Comparison of ENCODE assay signal across 29 mouse cellular contexts in genomic region chr9:72649781-72650180, GRCm38 (mm10). TPM values are rescaled to one million over a fixed set of nuclear protein-coding genes. Genes with fewer than 3 reads are reported as not detected.
DNase-seq lines count a peak whose midpoint lies in the region; ATAC-seq and TF ChIP-seq lines count a peak whose summit lies in the region.
"Had no signal": no experiment of that assay in that cellular context is flagged by ENCODE, and none has a peak within 500 bp of the region (broad histone marks: within the 10 kb centered on the region; RNA-seq: fewer than 3 reads in every experiment).

No protein-coding gene starts in this region.

- TF ChIP-seq CTCF in lung, postnatal 0 days (IDR thresholded peaks at IDR 0.05), result no peak

- no peak overlapping the region for H3K27ac ChIP-seq in lung, postnatal 0 days (ENCODE audit: low read length)
- peak overlapping the region; percentile 81 for H3K27ac ChIP-seq in embryonic facial prominence, embryonic 14.5 days (replicated peaks; ENCODE audit: low read depth, low read length)
- no peak overlapping the region for H3K27ac ChIP-seq in kidney, embryonic 15.5 days
- H3K27ac ChIP-seq: forebrain, embryonic 10.5 days; gastrocnemius, adult 2 months; heart, adult 2 months; hindbrain, embryonic 13.5 days; liver, embryonic 15.5 days; neural tube, embryonic 12.5 days; stomach, embryonic 15.5 days had no signal

- peak; percentile 74 for DNase-seq in lung, postnatal 0 days (ENCODE audit: low spot score)
- DNase-seq in lung, postnatal 25 days (ENCODE audit: low spot score), result no peak
- peak; percentile 64 for DNase-seq in Muller cell, postnatal 12 days (ENCODE audit: inconsistent ontology term)
- peak; percentile 75 for DNase-seq in embryonic facial prominence, embryonic 14.5 days (ENCODE audit: low spot score)
- no peak for DNase-seq in gastrocnemius, postnatal 10 days
- DNase-seq in spleen, postnatal 36 days (ENCODE audit: low spot score in 2 of 2), result no peak
- DNase-seq: cerebellum, adult 8-10 months; cerebellum, postnatal 36 days; embryo, embryonic 11 days; gastrocnemius, adult 2 months; heart, adult 2 months; heart, postnatal 4 days; kidney, adult 8-10 months; kidney, postnatal 10 days; lung, postnatal 14 days; right cerebral cortex, adult 18-20 months; thymus, postnatal 14 days had no signal

- no peak overlapping the region for H3K4me2 ChIP-seq in lung, postnatal 0 days (replicated peaks; ENCODE audit: low read depth, low read length)
- H3K4me2 ChIP-seq in embryonic facial prominence, embryonic 14.5 days (ENCODE audit: low read depth, low read length), result no peak overlapping the region
- no peak overlapping the region for H3K4me2 ChIP-seq in kidney, embryonic 15.5 days
- H3K4me2 ChIP-seq: heart, embryonic 12.5 days; hindbrain, embryonic 13.5 days; liver, embryonic 15.5 days; midbrain, embryonic 11.5 days; neural tube, embryonic 12.5 days; stomach, embryonic 15.5 days had no signal

- 12% methylated on average over 2 of the region's 2 CpGs for WGBS in lung, postnatal 0 days
- 33% methylated on average over 2 of the region's 2 CpGs for WGBS in embryonic facial prominence, embryonic 14.5 days
- 61% methylated on average over 2 of the region's 2 CpGs for WGBS in kidney, embryonic 15.5 days

- H3K4me3 ChIP-seq in lung, postnatal 0 days (ENCODE audit: low read depth, low read length), result no peak overlapping the region
- no peak overlapping the region for H3K4me3 ChIP-seq in embryonic facial prominence, embryonic 14.5 days (ENCODE audit: low read depth, low read length)
- H3K4me3 ChIP-seq in kidney, embryonic 15.5 days (replicated peaks), result no peak overlapping the region
- H3K4me3 ChIP-seq: forebrain, embryonic 10.5 days; gastrocnemius, adult 2 months; heart, adult 2 months; heart, embryonic 12.5 days; hindbrain, embryonic 13.5 days; liver, embryonic 15.5 days; neural tube, embryonic 12.5 days; stomach, embryonic 15.5 days had no signal

- 0 out of 2 replicates have a peak, but pooled peaks cover 7% of the 10 kb centered on the region for H3K4me1 ChIP-seq in lung, postnatal 0 days (ENCODE audit: insufficient read depth, low read depth, low read length)
- H3K4me1 ChIP-seq in embryonic facial prominence, embryonic 14.5 days (ENCODE audit: control insufficient read depth, insufficient read depth, low read length), result peaks cover 24% of the 10 kb centered on the region
- H3K4me1 ChIP-seq in kidney, embryonic 15.5 days, result peaks cover 19% of the 10 kb centered on the region

- no peaks in the 10 kb centered on the region for H3K9me3 ChIP-seq in lung, postnatal 0 days (ENCODE audit: low read length)
- no peaks in the 10 kb centered on the region for H3K9me3 ChIP-seq in embryonic facial prominence, embryonic 14.5 days (ENCODE audit: control insufficient read depth, low read length)
- no peaks in the 10 kb centered on the region for H3K9me3 ChIP-seq in kidney, embryonic 15.5 days (replicated peaks)
- H3K9me3 ChIP-seq: forebrain, embryonic 10.5 days; G1E; heart, embryonic 12.5 days; hindbrain, embryonic 13.5 days; liver, embryonic 15.5 days; neural tube, embryonic 12.5 days; stomach, embryonic 15.5 days had no signal

- H3K9ac ChIP-seq in lung, postnatal 0 days (replicated peaks; ENCODE audit: low read depth), result no peak overlapping the region
- H3K9ac ChIP-seq in embryonic facial prominence, embryonic 14.5 days (ENCODE audit: low read depth, low read length), result no peak overlapping the region
- no peak overlapping the region for H3K9ac ChIP-seq in kidney, embryonic 15.5 days
- H3K9ac ChIP-seq: heart, embryonic 12.5 days; hindbrain, embryonic 13.5 days; liver, embryonic 15.5 days; neural tube, embryonic 12.5 days; stomach, embryonic 15.5 days had no signal

- H3K27me3 ChIP-seq in lung, postnatal 0 days (replicated peaks; ENCODE audit: insufficient read depth, low read length), result no peaks in the 10 kb centered on the region
- no peaks in the 10 kb centered on the region for H3K27me3 ChIP-seq in embryonic facial prominence, embryonic 14.5 days (replicated peaks; ENCODE audit: control insufficient read depth, insufficient read depth, low read length)
- H3K27me3 ChIP-seq in kidney, embryonic 15.5 days, result no peaks in the 10 kb centered on the region
- H3K27me3 ChIP-seq: heart, embryonic 12.5 days; hindbrain, embryonic 13.5 days; neural tube, embryonic 12.5 days; stomach, embryonic 15.5 days had no signal

- H3K36me3 ChIP-seq in lung, postnatal 0 days (ENCODE audit: insufficient read depth, low read length), result no peaks in the 10 kb centered on the region
- H3K36me3 ChIP-seq in embryonic facial prominence, embryonic 14.5 days (ENCODE audit: control insufficient read depth, insufficient read depth, low read length), result no peaks in the 10 kb centered on the region
- no peaks in the 10 kb centered on the region for H3K36me3 ChIP-seq in kidney, embryonic 15.5 days
- H3K36me3 ChIP-seq: forebrain, embryonic 10.5 days; G1E; heart, embryonic 12.5 days; hindbrain, embryonic 13.5 days; liver, embryonic 15.5 days; neural tube, embryonic 12.5 days; stomach, embryonic 15.5 days had no signal

- TF ChIP-seq EP300 in lung, postnatal 0 days (IDR thresholded peaks at IDR 0.05), result no peak; the same call in 1 of the 2 replicates

- no peak for ATAC-seq in lung, postnatal 0 days
- no peak for ATAC-seq in embryonic facial prominence, embryonic 14.5 days (ENCODE audit: low read depth)
- ATAC-seq in kidney, embryonic 15.5 days (replicated peaks; ENCODE audit: low FRiP score), result no peak
- ATAC-seq: forebrain, embryonic 16.5 days; intestine, embryonic 16.5 days; midbrain, embryonic 16.5 days had no signal

RNA-seq across cellular contexts. Expression of gene Nedd4, which starts 12.4 kb away (rescaled TPM):
- polyA plus RNA-seq in lung, postnatal 0 days (2015; fragmentation: Nextera tagmentation; extraction: Ambion mirVana), result 264 and 334 TPM in 2 replicates
- polyA plus RNA-seq in embryonic facial prominence, embryonic 14.5 days (2014; fragmentation: Nextera tagmentation; extraction: Ambion mirVana), result 649 and 733 TPM in 2 replicates
- total RNA-seq in gastrocnemius, postnatal 10 days (2021), result 100 to 1,000 TPM; 563 to 619 TPM
- 647 and 670 TPM in 2 replicates for polyA plus RNA-seq in kidney, embryonic 15.5 days (2015; fragmentation: Nextera tagmentation; extraction: Ambion mirVana)

Comparison
In these comparisons a context has a peak if more than half of its experiments do, and no peak if none do; other contexts are left out.
1. DNase-seq: peak in lung, postnatal 0 days (single experiment), Muller cell, postnatal 12 days (single experiment) and embryonic facial prominence, embryonic 14.5 days (single experiment); none in lung, postnatal 25 days (single experiment), gastrocnemius, postnatal 10 days (single experiment) and spleen, postnatal 36 days (0 of 2).